Mouse (Mus musculus) kidney, adult 18-20 months (tissue): ENCODE results near the gene Lamtor3.
"Not testable (repeated sequence)": the region's sequence is repeated elsewhere in the genome, so short reads cannot be mapped to it uniquely, and the experiment has no call there.

Source experiments
- DNase-seq: peaks from one replicate; pipeline ENCODE4 v3.0.0; 2021

Gene Lamtor3

GRCm38 (mm10) chr3:137963508-137963907 lies 45.2 kb downstream of the Lamtor3 start:
- DNase-seq = no peak

GRCm38 (mm10) chr3:137964014-137964413 lies 45.7 kb downstream of the Lamtor3 start:
- not testable (repeated sequence) for DNase-seq

- no peak for DNase-seq
Observed at GRCm38 (mm10) chr3:137968105-137968819, 50.0 kb downstream of the Lamtor3 start.

GRCm38 (mm10) chr3:137968820-137969486 lies 50.6 kb downstream of the Lamtor3 start:
- DNase-seq = no peak

GRCm38 (mm10) chr3:137969951-137970350 lies 51.6 kb downstream of the Lamtor3 start:
- no peak for DNase-seq

GRCm38 (mm10) chr3:137972224-137972623 lies 53.9 kb downstream of the Lamtor3 start:
- DNase-seq = no peak

GRCm38 (mm10) chr3:137972989-137973388 lies 54.7 kb downstream of the Lamtor3 start:
- DNase-seq = no peak

GRCm38 (mm10) chr3:137974306-137974705 lies 56.0 kb downstream of the Lamtor3 start:
- no peak for DNase-seq

GRCm38 (mm10) chr3:137975435-137975834 lies 57.1 kb downstream of the Lamtor3 start:
- DNase-seq = no peak

- DNase-seq = no peak
Observed at GRCm38 (mm10) chr3:137975856-137976423, 57.6 kb downstream of the Lamtor3 start.

GRCm38 (mm10) chr3:137976943-137977628 lies 58.8 kb downstream of the Lamtor3 start:
- DNase-seq = no peak

- DNase-seq = no peak
Observed at GRCm38 (mm10) chr3:137977629-137978041, 59.3 kb downstream of the Lamtor3 start.

- no peak for DNase-seq
Observed at GRCm38 (mm10) chr3:137978233-137978632, 59.9 kb downstream of the Lamtor3 start.
